Mouse (Mus musculus) cerebellum, adult 11-12 months (tissue): Measurements from ENCODE around the gene Cep170b.

Source experiments
- DNase-seq: peaks from one replicate; pipeline ENCODE4 v3.0.0; 2022

Gene Cep170b

GRCm38 (mm10) chr12:112720216-112720615 is at the start of gene Cep170b:
Gene Cep170b (plus strand): TSS chr12:112720455.
- peak; percentile 30 for DNase-seq

DNA sequence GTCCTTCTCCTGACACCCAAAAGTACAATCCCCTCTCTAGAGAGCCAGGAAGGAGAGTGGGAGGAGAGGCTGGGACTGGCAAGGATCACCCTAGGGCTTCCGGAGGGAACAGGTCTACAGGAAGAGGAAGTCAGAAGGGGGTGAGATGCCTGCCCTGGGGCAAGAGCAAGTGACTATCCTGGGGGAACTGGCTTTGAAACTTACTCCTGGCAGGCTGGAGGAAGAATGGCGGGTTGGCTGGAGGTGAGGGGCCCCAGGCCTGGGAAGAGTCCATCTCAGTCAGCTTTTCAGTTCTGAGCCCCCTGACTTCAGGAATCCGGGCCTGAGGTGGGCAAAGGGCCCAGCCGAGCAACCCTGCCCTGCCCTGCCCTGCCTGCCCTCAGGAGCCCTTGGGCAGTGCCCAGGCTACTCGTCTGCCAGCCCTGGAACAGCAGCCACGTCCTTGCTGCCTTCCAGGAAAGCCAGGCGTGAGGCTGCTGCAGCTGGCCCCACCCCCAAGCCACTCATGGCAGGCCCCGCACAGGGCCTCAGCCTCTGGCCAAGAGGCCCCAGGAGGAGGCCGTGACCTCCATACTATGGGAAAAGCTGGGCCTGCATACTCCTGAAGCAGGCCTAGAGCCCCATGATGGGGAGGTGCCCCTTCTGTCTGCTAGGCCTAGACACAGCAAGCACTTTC is 49.4 kb upstream of the Cep170b start:
- no peak for DNase-seq

DNA sequence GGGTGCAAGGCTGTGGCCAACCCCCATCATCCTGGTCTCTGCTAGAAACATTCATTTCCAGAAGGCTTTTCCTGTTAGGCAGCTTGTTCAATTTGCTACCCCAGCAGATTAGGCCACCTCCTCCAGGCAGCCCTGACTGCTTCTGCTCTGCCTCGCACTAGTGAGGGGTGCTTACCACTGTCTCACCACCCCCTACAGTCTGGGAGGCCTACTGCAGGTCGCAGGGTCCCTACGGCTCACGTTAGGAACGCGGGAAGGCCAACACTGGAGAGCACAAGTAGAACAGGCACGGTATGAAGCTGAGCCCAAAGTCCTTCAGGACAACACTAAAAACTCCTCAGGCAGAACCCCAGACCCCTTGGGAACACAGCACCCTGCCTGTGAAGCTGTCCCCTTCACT is 48.4 kb upstream of the Cep170b start:
- DNase-seq: no peak

DNA sequence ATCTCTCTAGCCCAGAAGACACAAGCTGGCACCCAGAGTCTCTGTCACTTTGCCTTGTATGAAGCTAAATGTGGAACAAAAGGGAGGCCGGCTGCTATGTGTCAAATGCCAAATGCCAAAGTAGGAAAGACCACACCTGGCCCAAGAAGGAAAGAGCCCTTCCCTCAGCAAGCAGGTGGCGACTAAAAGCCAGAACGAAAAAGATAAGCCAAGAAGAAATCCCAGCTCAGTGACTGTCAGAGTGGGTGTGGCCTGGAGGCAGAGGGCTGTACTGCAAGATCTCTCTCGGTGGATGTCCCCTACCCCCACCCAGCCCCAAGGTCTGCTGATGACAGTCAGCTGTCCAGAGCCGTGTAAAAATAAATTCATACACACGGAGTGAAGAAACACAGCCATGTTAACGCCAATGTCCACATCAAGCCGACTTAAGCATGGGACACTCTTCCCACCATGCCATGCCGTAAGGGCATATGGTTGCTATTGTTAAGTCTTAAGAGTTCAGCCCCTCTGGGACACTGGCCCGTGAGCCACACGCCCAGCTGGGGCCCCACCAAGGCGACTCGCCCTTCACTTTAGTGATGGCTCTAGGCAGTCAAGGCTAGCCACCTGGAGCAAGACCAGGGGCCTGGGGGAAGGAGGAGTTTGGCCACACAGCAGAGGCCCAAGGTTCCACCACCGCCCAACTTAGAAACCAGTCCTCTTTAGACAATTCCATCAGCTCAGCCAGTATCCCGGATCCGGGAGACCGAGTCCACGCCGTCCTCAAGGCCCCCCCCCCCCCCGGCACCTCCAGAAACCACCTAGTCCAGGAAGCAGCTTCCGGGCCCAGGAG is 47.3 kb upstream of the Cep170b start:
- no peak for DNase-seq

DNA sequence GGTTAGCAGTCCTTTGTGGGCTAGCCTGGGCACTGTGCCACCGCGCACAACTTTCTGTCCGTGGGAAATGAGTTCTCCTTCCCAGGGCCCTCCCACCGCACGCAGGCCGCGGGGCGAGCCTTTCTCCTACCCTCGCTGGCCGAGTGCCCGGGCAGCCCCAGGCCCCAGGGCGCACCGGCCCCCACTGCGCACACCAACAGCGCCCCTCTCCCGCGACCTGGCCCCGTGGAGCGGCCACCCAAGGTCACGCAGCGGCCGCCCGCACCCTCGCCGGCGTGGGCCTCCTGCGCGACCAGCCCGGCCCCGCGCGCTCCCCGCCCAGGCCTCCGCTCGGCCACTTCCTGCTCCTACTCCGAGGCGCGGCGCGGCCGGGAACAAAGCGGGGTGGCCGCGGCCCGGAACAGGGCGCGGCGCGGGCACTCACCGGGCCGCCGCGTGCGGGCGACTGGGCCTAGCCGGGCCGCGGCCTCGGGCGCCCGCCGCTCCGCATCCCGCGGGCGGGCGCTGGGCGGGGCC is 46.6 kb upstream of the Cep170b start:
- peak; percentile 76 for DNase-seq

GRCm38 (mm10) chr12:112674132-112675011 is 45.9 kb upstream of the Cep170b start, which contains the start of gene Akt1:
Gene Akt1 (minus strand): TSS chr12:112674884.
- peak; percentile 73 for DNase-seq

GRCm38 (mm10) chr12:112675245-112676035 is 44.8 kb upstream of the Cep170b start:
- peak; percentile 81 for DNase-seq

DNA sequence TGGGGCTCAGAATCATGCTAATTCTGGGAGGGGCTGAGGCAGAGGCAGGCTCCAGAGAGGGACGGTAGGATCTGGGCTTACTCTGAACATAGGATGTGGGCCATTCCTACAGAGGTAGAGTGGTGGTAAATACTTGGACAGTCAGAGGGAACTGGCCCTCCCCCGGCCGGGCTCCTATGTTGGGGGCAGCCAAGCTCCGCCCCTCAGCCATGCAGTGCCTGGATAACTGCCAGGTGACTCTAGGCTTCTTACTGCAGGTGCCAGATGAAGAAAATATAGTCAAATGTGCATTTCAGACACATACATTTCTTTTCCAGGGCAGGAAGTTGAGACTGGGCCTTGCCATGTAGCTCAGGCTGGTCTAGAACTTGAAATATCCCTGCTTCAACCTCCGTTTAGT is 43.2 kb upstream of the Cep170b start:
- DNase-seq: no peak

DNA sequence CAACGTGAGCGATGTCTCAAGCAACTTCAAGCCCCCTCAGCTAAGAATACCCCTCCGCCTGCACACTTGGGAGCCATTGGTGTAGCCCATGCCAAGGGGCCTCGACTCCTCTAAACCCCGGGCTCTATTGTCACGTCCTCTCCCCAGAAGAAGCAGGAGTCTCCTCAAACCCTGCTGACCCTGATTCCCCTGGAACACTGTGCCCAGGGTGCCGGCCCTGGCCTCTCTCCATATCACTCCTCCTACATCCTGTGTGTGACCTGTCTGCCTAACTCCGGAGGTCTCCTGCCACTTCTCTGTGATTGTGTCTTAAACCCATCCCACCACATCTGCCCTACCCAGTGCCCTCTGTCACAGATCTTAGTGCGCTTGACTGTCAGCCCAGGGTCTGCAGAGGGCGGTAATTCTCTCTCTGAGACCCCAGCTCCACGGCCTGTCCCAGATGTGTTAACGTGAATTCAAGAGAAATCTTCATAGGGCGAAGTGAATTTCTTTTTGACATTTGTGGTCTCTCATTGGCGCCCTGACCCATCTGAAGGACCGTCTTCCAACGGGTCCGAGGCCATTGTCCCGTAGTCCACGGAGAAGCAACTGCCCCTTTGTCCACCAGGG is 42.2 kb upstream of the Cep170b start:
- no peak for DNase-seq

- peak; percentile 28 for DNase-seq
Measured at GRCm38 (mm10) chr12:112678555-112679026, 41.7 kb upstream of the Cep170b start, which contains the start of gene Zbtb42. Gene Zbtb42 (plus strand): TSS chr12:112678828.

- DNase-seq: peak; percentile 23
Measured at GRCm38 (mm10) chr12:112679027-112679996, 40.9 kb upstream of the Cep170b start.

GRCm38 (mm10) chr12:112683351-112683750 is 36.9 kb upstream of the Cep170b start:
- no peak for DNase-seq

GRCm38 (mm10) chr12:112688458-112688857 is 31.8 kb upstream of the Cep170b start:
- DNase-seq: no peak

DNA sequence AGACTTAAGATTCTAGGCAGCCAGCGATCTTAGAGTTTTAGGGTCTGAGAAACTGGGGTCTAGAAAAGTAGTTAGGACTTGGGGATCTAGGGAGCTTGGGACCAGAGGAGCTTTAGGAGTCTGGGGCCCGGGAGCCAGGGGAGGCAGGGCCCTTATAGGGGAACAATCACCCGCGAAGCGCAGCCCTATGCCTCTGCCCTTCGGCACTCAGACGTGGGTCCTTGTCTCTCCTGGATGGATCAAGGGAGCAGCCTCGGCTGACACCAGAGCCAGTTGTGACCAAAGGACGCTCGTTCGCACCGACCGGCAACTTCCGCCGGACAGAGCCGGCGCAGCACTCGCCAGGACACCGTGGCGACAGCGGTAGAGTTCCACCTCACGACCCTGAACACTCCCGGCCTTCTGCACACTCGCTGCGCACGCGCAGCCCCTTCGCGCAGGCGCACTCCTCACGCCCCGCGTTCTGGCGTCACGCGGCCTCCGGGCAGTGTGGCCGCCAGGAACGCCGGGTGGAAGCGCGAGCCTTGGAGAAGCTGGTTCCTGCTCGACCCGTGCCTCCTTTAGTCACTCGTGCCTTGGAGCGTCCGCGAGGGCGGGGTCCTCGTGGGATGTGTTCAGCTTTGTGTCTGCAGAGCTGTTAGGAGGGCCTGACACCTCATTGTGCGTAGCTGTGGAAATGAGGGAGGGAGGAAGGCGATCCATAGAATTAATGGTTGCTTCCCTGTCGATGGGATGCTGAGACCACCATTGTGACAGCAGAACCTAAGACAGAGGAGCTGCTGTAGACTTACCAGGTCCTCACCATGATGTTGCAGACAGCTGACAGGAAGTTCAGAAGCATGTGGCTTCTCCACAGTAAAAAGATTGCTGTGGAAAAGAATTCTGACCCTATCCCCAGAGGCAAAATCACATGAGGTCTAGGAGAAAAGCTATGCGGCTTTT is 26.8 kb upstream of the Cep170b start:
- peak; percentile 95 for DNase-seq

GRCm38 (mm10) chr12:112694127-112694475 is 26.2 kb upstream of the Cep170b start:
- DNase-seq: no peak

DNA sequence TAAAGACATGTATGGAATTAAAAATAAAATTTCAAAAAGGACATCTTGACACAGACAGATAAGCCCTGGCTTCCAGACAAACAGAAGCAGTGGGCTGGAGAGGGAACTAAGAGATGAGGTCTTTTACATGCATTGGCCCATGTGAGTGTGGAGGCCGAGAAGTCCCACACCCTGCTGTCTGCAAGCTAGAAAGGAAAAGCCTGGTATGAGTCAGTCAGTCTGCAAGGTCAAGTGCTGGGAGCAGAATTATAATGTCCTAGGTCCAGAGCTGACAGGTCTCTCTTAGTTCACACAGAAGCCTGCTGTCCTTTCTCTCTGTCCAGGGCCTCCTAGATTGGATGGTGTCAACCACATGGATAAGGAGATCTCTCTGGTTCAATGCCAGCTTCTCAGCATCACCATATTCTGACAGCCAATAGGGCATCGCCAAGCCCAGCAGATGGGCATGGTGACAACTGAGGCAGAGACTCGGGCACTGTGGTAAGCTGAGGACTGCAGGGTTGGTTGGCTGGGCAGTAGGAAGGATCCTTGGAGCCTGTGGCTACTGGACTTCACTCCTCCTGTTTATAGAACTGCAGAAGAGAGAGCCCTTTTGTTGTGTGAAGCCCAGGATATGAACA is 23.3 kb upstream of the Cep170b start:
- DNase-seq: no peak

- no peak for DNase-seq
Measured at GRCm38 (mm10) chr12:112700522-112700921, 19.7 kb upstream of the Cep170b start.
